Mouse (Mus musculus): ENCODE measurements around the gene Olfr870.
"Not testable (repeated sequence)": the region's sequence is repeated elsewhere in the genome, so short reads cannot be mapped to it uniquely, and the experiment has no call there.

The Olfr870 gene

DNA sequence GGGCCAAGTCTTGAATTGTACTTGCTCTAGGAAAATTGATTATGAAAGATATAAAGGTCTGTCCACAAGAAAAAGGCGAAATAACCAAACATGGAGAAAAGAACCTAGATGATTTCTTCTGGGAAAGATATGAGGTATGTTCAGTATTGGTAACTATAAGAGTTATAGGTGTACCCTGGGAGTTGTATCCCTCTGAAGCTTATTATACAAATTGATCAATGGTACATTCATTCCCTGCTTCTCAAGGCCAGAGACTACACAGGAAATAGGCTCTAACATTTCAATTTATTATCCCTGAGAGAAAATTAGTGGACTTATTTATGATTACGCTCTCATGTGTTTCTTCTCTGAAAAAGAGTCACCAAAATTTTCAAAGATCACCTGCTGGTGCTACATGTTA, at the start of gene Olfr870:
TSS of gene Olfr870 (minus strand) at position 101 of the 400 bp plus-strand sequence.
- no peak for DNase-seq (ENCODE audit: low read depth, low spot score)

DNA sequence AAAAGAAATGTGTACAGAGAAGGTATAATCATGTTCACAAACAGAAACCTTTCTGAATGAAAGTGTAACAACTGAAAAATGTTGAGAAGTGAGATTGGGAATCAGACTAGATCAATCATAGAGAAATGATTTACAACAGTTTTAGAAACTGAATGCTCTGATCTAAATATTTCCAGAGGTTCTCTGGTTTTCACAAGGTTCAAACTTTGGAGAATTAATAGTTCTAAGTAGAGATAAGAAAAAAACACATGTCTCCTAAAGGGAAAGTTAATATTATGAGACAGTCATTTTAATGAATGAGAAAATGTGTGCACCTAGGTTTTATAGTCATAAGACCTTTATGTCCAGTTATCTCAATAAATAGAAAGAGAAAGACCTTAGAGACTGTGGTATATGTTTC, 38.0 kb upstream of the Olfr870 start, which contains the start of gene Olfr871:
TSS of gene Olfr871 (plus strand) at position 301 of the 400 bp plus-strand sequence.
- DNase-seq (ENCODE audit: low read depth, low spot score) = no peak

DNA sequence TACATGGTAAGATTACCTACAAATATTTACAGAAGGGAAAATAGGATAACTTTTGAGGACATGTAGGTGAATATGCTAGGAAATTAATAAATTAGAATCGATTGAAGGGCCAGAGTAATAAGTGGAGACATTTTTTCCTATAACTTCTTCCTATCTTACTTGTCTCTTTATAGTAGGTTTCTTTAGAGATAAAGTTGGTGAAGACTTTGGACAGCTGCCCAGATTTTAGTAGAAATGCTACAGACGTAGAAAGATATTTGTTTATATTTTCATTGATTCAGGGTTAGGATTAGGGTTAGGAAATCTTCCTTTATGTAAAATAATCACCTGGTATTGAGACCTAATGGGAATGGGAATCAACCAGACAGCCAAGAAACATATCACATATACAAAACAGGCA, 37.6 kb upstream of the Olfr870 start:
- DNase-seq (ENCODE audit: low read depth, low spot score) = no peak

DNA sequence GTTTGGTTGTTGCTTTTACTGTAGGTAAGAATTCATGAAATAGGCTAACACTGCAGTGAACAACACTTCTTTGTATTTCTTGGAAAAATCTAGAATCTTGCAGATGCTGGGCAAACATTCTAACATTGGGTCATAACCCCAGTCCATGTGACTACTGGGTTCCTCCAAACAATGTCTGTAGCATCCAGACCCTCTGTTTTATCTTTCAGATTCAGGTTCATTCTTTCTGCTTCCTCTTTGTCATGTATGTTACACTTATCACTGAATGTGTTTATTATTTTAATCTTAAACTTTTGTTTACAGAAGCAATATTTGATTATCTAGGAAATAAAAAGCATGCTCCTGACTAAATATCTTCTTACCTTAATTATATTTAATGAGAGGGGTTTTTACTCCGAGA, 37.0 kb upstream of the Olfr870 start:
- no peak for DNase-seq (ENCODE audit: low read depth, low spot score)

DNA sequence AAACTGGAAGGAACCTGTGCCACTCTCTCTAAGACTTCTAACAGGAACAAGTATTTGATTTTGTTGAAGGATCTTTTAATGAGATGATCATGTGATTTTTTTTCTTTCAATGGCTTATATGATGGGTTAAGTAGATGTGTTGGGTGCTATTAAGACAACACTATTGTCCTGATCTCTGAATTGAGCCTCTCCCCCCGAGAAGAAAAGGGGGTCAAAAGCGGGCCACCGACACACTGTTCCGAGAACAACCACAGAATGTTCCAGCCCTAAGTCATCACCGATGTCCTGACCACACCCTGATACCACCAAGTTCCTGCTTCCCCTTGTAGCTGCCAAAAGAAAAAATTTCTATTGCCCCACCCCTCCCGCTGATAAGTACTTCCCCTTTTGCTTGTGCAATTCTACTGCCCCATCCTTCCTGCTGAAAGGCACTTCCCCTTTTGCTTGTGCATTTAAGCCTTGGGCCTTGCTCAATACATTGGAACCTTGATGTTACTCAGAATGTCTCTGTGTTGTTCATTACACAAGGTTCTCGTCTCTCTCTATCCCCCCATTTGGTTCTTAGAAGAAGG, 29.6 kb upstream of the Olfr870 start:
- DNase-seq (ENCODE audit: low read depth, low spot score) = not testable (repeated sequence)

DNA sequence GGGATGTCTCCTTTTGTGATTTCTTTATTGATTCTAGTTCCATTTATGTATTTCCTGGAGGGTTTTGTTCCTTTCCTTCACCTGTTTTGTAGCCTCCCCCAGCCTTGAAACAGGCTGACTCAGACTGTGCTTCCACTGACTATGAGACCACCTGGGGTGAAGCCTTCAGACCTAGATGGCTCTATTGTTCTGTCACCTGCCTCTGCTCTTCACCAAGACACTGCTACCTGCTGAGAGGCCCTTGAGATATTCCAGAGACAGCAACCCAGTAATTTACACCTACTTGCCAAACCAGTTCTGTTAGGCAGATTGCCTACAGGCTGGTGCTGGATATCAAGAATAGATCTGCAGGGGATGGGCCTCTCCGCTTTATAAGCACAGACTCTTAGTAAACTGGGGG, 28.3 kb upstream of the Olfr870 start:
- no peak for DNase-seq (ENCODE audit: low read depth, low spot score)

DNA sequence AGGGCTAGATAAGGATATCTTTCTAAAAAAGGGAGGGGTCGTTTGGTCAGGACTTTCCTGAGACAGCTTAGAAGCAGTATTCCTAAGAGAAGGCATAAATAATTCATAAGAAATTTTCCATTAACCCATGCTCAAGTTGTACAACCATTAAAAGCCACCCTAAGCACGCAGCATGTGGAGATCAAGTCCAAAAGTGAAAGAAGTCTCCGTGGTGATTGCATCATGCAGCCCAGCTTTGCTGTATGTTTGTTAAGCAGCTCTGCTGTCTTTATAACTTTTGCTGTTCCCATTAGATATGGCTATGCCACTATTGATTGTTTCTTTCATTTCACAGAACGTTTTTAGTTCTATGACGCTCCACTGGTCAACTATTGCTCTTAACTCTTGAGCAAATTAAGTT, 5.6 kb upstream of the Olfr870 start:
- DNase-seq (ENCODE audit: low read depth, low spot score) = no peak

DNA sequence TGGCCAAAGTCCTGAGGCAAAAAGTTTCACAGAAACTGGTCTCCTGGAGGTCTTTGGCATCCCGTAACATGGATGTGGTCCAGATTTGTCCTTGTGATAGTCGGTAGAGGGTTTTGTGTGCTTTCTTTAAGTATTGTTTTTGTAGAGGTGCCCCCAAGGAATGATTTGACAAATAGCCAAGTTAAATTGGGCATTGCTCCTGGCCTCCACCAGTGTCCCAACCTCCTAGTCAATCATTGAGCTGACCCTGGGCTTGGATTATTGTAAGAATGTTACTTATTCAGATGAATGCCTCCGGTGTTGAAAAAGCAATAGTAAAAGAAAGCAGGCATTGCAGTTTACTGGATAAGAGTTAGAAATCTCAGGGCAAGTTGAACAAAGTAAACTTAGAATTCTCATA, 24.2 kb downstream of the Olfr870 start:
- DNase-seq (ENCODE audit: low read depth, low spot score) = no peak

DNA sequence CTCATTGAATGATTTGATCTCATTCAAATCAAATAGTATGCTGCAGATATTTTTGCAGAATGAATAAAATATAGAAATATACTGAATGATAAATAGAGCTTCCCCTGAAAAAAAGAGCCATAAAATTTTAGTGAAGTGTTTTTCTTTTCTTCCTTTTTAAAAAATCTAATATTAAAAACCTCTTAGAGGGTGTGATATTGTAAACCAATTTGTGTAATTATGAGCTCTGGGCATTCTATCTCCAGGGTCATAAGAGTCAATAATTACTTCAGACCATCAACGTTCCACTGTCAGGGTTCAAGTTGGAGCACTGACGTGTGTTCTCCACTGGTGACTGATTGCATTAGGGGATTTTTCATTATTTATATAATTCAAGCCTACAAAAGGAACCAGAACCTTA, 45.1 kb downstream of the Olfr870 start, which contains the start of gene Olfr869:
TSS of gene Olfr869 (plus strand) at position 301 of the 400 bp plus-strand sequence.
- DNase-seq (ENCODE audit: low read depth, low spot score) = no peak

Data from embryo, embryonic 11.5 days (tissue).